Mouse (Mus musculus): ENCODE measurements around the gene Sf3a1.
A peak's percentile ranks its signal among the peaks of the same experiment; 100 is the strongest.

Sf3a1 gene

GRCm38 (mm10) chr11:4219317-4219751 lies 59.2 kb downstream of the Sf3a1 start:
- peak; percentile 99 for DNase-seq

- DNase-seq: no peak
Observed at GRCm38 (mm10) chr11:4219908-4220307, 59.8 kb downstream of the Sf3a1 start.

- peak; percentile 97 for DNase-seq
Observed at GRCm38 (mm10) chr11:4220443-4221400, 60.6 kb downstream of the Sf3a1 start.

- DNase-seq: peak; percentile 90
Observed at GRCm38 (mm10) chr11:4222046-4222950, 62.1 kb downstream of the Sf3a1 start.

- DNase-seq: peak; percentile 92
Observed at GRCm38 (mm10) chr11:4223393-4224188, 63.4 kb downstream of the Sf3a1 start.

GRCm38 (mm10) chr11:4224223-4224622 lies 64.1 kb downstream of the Sf3a1 start:
- no peak for DNase-seq

- no peak for DNase-seq
Observed at GRCm38 (mm10) chr11:4226569-4227325, 66.6 kb downstream of the Sf3a1 start.

- DNase-seq: peak; percentile 95
Observed at GRCm38 (mm10) chr11:4228463-4228862, 68.3 kb downstream of the Sf3a1 start.

GRCm38 (mm10) chr11:4229841-4230240 lies 69.7 kb downstream of the Sf3a1 start:
- no peak for DNase-seq

- no peak for DNase-seq
Observed at GRCm38 (mm10) chr11:4231435-4231834, 71.3 kb downstream of the Sf3a1 start.
